Mouse (Mus musculus) hindbrain, embryonic 14.5 days (tissue): ENCODE results near the gene Ptpn14. TPM values are rescaled to one million over a fixed set of nuclear protein-coding genes. Genes with fewer than 3 reads are reported as not detected.

Source experiments
- ATAC-seq: fragments of 200-750 bp; cut with Nextera tagmentation; 2 replicates; pipeline ENCODE4 v1.8.0; 2017; ENCODE audit warnings: moderate number of reproducible peaks, mild to moderate bottlenecking, moderate TSS enrichment, moderate library complexity; ENCODE audit not compliant: low FRiP score
- DNase-seq: peaks from one replicate; pipeline ENCODE4 v3.0.0-alpha.2; 2015; ENCODE audit warnings: low spot score
- H3K27ac ChIP-seq: fragments of 300-500 bp; sonication (generic); 2 replicates; pipeline ENCODE4 v1.5.1; 2014; ENCODE audit warnings: mild to moderate bottlenecking, moderate library complexity
- H3K27me3 ChIP-seq: fragments of 300-500 bp; sonication (generic); 2 replicates; pipeline ENCODE4 v1.6.1; 2014; ENCODE audit warnings: mild to moderate bottlenecking, low read length, mixed read lengths; ENCODE audit not compliant: control insufficient read depth, insufficient read depth
- H3K36me3 ChIP-seq: fragments of 300-500 bp; sonication (generic); replicated peaks from 2 replicates; pipeline ENCODE4 v1.6.1; 2014; ENCODE audit not compliant: control insufficient read depth, insufficient read depth
- H3K4me1 ChIP-seq: fragments of 300-500 bp; sonication (generic); replicated peaks from 2 replicates; pipeline ENCODE4 v1.6.1; 2014; ENCODE audit warnings: antibody characterized with exemption, low read length, mixed read lengths; ENCODE audit not compliant: control insufficient read depth, insufficient read depth
- H3K4me2 ChIP-seq: fragments of 300-500 bp; sonication (generic); replicated peaks from 2 replicates; pipeline ENCODE4 v1.6.1; 2014; ENCODE audit warnings: mild to moderate bottlenecking, moderate library complexity
- H3K4me3 ChIP-seq: fragments of 300-500 bp; sonication (generic); replicated peaks from 2 replicates; pipeline ENCODE4 v1.5.1; 2014; ENCODE audit warnings: mild to moderate bottlenecking, low read length
- H3K9ac ChIP-seq: fragments of 300-500 bp; sonication (generic); 2 replicates; pipeline ENCODE4 v1.6.1; 2014
- H3K9me3 ChIP-seq: fragments of 300-500 bp; sonication (generic); 2 replicates; pipeline ENCODE4 v1.6.1; 2016; ENCODE audit warnings: low read length; ENCODE audit not compliant: control insufficient read depth
- WGBS: fragments of 180-500 bp; shearing (Covaris S2); extraction: QIAGEN DNeasy Blood & Tissue Kit; methylation state at CpG from one replicate; pipeline ENCODE4 v1.1.7; 2014; 5-methylcytosine and 5-hydroxymethylcytosine counted together
- polyA plus RNA-seq: library from polyadenylated mRNA; unstranded; fragments of >200 nt; fragmentation: Nextera tagmentation; extraction: Ambion mirVana; gene quantifications from 2 replicates; pipeline ENCODE4 v1.2.1, GENCODE M21; 2014

The Ptpn14 gene
- polyA plus RNA-seq, 1 experiment from 2014 or later = 2.6 TPM

DNA sequence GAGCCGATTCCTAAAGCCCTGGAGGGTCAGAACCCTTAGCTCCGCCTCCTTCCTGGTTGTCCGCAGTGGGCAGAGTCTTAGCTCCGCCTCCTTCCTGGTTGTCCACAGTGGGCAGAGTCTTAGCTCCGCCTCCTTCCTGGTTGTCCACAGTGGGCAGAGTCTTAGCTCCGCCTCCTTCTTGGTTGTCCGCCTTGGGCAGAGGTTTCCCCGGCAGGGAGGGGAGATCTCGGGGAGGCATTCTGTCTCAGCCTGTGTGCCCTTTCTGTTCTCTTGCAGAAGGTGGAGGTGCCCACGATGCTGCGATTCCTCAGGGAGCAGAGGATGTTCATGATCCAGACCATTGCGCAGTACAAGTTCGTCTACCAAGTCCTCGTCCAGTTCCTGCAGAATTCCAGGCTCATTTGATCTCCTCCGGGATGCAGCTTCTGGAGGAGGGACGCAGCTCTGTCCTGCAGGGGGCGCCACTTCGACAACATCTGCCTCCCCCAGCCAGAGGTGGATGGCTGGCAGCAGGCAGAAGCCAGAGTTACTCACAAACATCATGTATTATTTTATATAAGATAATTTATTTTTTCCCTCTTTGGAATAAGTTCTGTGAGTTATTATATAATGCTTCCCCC lies 141.7 kb downstream of the Ptpn14 start:
- H3K9ac ChIP-seq = no peak overlapping the region
- no peaks in the 10 kb centered on the region for H3K36me3 ChIP-seq
- no peak overlapping the region for H3K27ac ChIP-seq
- WGBS = 94% methylated on average over 18 of the region's 18 CpGs
- no peak for ATAC-seq
- H3K4me3 ChIP-seq = no peak overlapping the region
- H3K27me3 ChIP-seq = no peaks in the 10 kb centered on the region
- peaks cover 17% of the 10 kb centered on the region for H3K4me1 ChIP-seq
- DNase-seq = no peak
- H3K4me2 ChIP-seq = no peak overlapping the region
- no peaks in the 10 kb centered on the region for H3K9me3 ChIP-seq

DNA sequence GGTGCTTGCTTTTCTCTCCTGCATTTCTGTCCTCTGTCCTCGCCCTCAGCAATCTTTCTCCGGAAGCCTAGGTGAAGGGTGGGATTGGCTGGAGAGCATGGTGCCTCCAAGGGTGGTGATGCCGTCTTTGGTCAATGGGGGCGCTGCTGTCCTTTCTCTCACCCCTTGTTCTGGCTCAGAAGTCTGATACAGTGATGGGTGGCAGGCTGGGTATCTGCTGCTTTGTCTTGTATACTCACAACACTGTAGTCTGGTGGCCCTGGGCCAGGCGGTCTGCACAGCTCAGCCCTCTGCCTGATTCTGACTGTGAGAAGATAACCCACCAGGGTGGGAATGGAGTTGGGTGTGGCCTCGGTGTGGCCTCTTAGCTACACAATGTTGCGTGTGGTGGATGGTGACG lies 142.5 kb downstream of the Ptpn14 start:
- Histone ChIP-seq H3K4me1 (peaks cover 9% of the 10 kb centered on the region), H3K27me3 (no peaks in the 10 kb centered on the region), H3K4me2 (no peak overlapping the region), H3K9ac (no peak overlapping the region), H3K4me3 (no peak overlapping the region), H3K27ac (no peak overlapping the region), H3K36me3 (no peaks in the 10 kb centered on the region), H3K9me3 (no peaks in the 10 kb centered on the region)
- ATAC-seq = no peak
- no peak for DNase-seq
- 84% methylated on average over 8 of the region's 8 CpGs for WGBS

- 78% methylated on average over 8 of the region's 8 CpGs for WGBS
- H3K27ac ChIP-seq = no peak overlapping the region
- DNase-seq (no peak), ATAC-seq (no peak)
- no peak overlapping the region for H3K4me2 ChIP-seq
- H3K4me1 ChIP-seq = peaks cover 6% of the 10 kb centered on the region; the same call in 1 of the 2 replicates
- H3K9me3 ChIP-seq = no peaks in the 10 kb centered on the region
- no peak overlapping the region for H3K4me3 ChIP-seq
- H3K27me3 ChIP-seq = no peaks in the 10 kb centered on the region
- no peak overlapping the region for H3K9ac ChIP-seq
- H3K36me3 ChIP-seq = no peaks in the 10 kb centered on the region
Measured at GRCm38 (mm10) chr1:189871625-189872024, 143.6 kb downstream of the Ptpn14 start.

- 62% methylated on average over 4 of the region's 4 CpGs for WGBS
- no peaks in the 10 kb centered on the region for H3K27me3 ChIP-seq
- no peak for DNase-seq
- H3K4me1 ChIP-seq = peaks cover 6% of the 10 kb centered on the region; the same call in 1 of the 2 replicates
- no peak for ATAC-seq
- no peak overlapping the region for H3K9ac ChIP-seq
- no peak overlapping the region for H3K4me3 ChIP-seq
- no peak overlapping the region for H3K4me2 ChIP-seq
- no peaks in the 10 kb centered on the region for H3K36me3 ChIP-seq
- H3K27ac ChIP-seq = no peak overlapping the region
- H3K9me3 ChIP-seq = no peaks in the 10 kb centered on the region
Measured at GRCm38 (mm10) chr1:189872050-189872449, 144.0 kb downstream of the Ptpn14 start.

DNA sequence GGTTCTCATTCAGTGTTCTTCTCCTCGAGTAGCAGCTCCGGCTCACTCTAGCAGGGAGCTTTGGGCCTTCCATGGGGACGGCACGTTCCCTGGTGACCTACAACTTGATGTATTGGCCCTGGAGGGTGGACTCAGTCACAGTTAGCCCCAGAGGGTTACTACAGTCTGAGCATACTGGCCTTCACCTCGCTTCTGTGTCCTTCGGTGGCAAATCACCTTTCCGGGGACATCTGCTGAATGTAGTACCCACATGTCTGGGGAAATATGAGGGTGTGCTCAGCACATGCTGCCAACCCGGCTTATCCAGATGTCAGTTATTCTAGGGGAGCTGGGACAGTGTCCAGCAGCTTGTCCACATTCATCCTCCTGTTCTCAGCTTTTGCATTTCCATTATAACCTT lies 145.5 kb downstream of the Ptpn14 start:
- no peak for DNase-seq
- peaks cover 6% of the 10 kb centered on the region; the same call in 1 of the 2 replicates for H3K4me1 ChIP-seq
- no peak overlapping the region for H3K27ac ChIP-seq

DNA sequence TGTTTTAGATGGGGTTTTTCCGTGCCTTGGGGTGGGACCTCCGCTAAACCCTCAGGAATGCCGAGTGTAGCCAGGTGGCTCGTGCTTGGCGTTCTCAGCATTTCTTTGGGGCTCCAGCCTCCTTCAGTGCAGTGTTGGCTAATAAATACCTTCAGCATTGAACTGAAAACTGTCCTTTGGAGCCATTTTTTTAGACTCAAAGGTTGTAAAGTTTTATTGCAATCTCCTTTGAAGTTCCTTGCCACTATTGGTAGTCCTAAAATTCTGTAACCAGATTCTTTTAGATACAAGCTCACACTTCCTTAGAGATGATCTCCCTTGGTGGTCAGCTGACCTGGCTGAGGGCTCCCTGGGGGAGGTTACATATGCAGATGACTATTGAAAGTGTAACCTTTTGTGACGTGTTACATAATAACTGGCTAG lies 147.4 kb downstream of the Ptpn14 start:
- Histone ChIP-seq H3K27me3 (no peaks in the 10 kb centered on the region), H3K36me3 (no peaks in the 10 kb centered on the region), H3K27ac (no peak overlapping the region), H3K4me3 (no peak overlapping the region), H3K4me1 (peaks cover 6% of the 10 kb centered on the region; the same call in 1 of the 2 replicates), H3K9ac (no peak overlapping the region), H3K4me2 (no peak overlapping the region), H3K9me3 (no peaks in the 10 kb centered on the region)
- DNase-seq (no peak), ATAC-seq (no peak)
- WGBS = 37% methylated on average over 6 of the region's 6 CpGs

More for the DNA sequence above, 145.5 kb downstream of the Ptpn14 start:
- 71% methylated on average over 8 of the region's 8 CpGs for WGBS
- Histone ChIP-seq H3K27me3 (no peaks in the 10 kb centered on the region), H3K4me2 (no peak overlapping the region), H3K9ac (no peak overlapping the region), H3K36me3 (no peaks in the 10 kb centered on the region), H3K4me3 (no peak overlapping the region), H3K9me3 (no peaks in the 10 kb centered on the region)
- ATAC-seq = no peak

DNA sequence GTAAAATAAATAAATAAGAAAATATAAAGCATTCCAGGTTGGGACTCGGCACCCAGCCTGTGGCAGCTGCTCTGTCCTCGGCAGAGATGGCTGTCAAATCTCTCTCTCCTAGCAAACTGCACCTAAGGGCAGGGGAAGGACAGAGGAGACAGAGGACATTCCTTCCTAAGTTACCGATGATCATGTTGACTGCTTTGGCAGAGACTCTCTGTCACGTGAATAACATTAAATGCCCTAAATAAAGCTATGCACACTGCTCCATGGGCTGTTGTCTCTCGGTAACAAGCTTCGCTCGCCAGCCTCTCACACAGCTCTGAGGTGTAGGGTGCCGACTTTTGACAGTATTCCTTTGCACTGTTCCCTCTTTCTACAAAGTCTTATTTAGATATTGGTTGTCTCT lies 148.1 kb downstream of the Ptpn14 start:
- no peak overlapping the region for H3K4me2 ChIP-seq
- H3K27ac ChIP-seq = no peak overlapping the region
- no peaks in the 10 kb centered on the region for H3K27me3 ChIP-seq
- peaks cover 6% of the 10 kb centered on the region; the same call in 1 of the 2 replicates for H3K4me1 ChIP-seq
- H3K9me3 ChIP-seq = no peaks in the 10 kb centered on the region
- WGBS = 81% methylated on average over 8 of the region's 8 CpGs
- ATAC-seq = no peak
- no peak overlapping the region for H3K4me3 ChIP-seq
- H3K36me3 ChIP-seq = no peaks in the 10 kb centered on the region
- H3K9ac ChIP-seq = no peak overlapping the region
- DNase-seq = no peak

GRCm38 (mm10) chr1:189879212-189879611 lies 151.1 kb downstream of the Ptpn14 start:
- Histone ChIP-seq H3K4me1 (no peaks in the 10 kb centered on the region), H3K27ac (no peak overlapping the region), H3K4me3 (no peak overlapping the region), H3K9ac (no peak overlapping the region), H3K9me3 (no peaks in the 10 kb centered on the region), H3K36me3 (no peaks in the 10 kb centered on the region), H3K4me2 (no peak overlapping the region), H3K27me3 (no peaks in the 10 kb centered on the region)
- DNase-seq = no peak
- no peak for ATAC-seq
- 71% methylated on average over 2 of the region's 2 CpGs for WGBS

DNA sequence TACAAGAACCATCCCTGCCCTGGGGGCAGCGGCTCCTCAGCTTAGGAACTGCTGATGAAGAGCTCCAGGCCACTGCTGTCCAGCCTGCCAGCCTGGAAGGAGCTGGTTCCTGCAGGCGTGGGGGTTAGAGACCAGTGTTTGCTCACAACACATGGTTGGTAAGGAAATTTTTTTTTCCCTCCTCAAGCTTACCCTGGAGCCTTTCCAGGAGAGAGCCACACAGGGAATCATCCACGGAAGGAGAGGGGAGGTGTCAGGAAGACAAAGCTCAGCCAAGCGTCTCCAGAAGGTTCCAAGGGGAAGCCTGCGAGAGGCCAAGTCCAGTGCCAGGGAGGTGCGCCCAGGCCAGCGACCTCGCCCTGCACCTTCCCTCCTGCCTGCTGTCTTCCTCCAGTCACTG lies 151.9 kb downstream of the Ptpn14 start:
- Histone ChIP-seq H3K4me2 (no peak overlapping the region), H3K4me3 (no peak overlapping the region), H3K4me1 (peaks cover 2% of the 10 kb centered on the region; the same call in 1 of the 2 replicates), H3K27me3 (no peaks in the 10 kb centered on the region), H3K9ac (no peak overlapping the region), H3K27ac (no peak overlapping the region), H3K9me3 (no peaks in the 10 kb centered on the region), H3K36me3 (no peaks in the 10 kb centered on the region)
- WGBS = 70% methylated on average over 8 of the region's 8 CpGs
- ATAC-seq (no peak), DNase-seq (no peak)

DNA sequence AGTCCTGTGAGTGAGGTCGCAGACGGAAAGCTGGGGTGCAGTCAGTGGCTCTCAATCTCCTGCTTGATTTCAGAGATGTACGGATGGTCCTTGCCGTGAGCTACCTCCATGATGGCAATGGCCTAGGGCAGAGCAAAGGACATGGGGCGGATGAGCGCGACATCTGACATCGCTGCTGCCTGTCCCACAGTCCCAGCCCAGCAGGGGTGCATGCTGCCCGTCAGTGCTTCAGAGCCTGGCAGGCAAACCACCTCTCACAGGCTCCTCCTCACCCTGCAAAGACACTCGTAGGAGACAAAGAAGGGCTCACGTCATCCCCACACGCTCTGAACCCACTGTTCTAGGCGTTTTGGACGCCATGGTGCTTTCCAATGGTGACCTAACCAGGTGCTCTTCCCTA lies 152.7 kb downstream of the Ptpn14 start:
- Histone ChIP-seq H3K27me3 (no peaks in the 10 kb centered on the region), H3K27ac (no peak overlapping the region), H3K9me3 (no peaks in the 10 kb centered on the region), H3K36me3 (no peaks in the 10 kb centered on the region), H3K9ac (no peak overlapping the region), H3K4me1 (peaks cover 4% of the 10 kb centered on the region; the same call in 1 of the 2 replicates), H3K4me2 (no peak overlapping the region), H3K4me3 (no peak overlapping the region)
- DNase-seq (no peak), ATAC-seq (no peak)
- 60% methylated on average over 14 of the region's 14 CpGs for WGBS
